In genomic region chr10:93261132-93261980, GRCm38 (mm10) we compare ENCODE assay signal across 8 mouse cellular contexts. TPM values are rescaled to one million over a fixed set of nuclear protein-coding genes. Genes with fewer than 3 reads are reported as not detected.
DNase-seq lines count a peak whose midpoint lies in the region; ATAC-seq lines count a peak whose summit lies in the region.

No protein-coding gene starts in this region.

- H3K36me3 ChIP-seq in intestine, embryonic 16.5 days (ENCODE audit: control insufficient read depth, insufficient read depth, low read length), result no peaks in the 10 kb centered on the region
- H3K36me3 ChIP-seq in lung, embryonic 16.5 days (ENCODE audit: control insufficient read depth, insufficient read depth, low read length), result peaks cover 13% of the 10 kb centered on the region; the same call in 1 of the 2 replicates

- H3K4me3 ChIP-seq in brown adipose tissue, adult 24 weeks (ENCODE audit: insufficient read depth, low read depth, low read length), result no peak overlapping the region
- no peak overlapping the region for H3K4me3 ChIP-seq in intestine, embryonic 16.5 days (ENCODE audit: low read length)
- no peak overlapping the region for H3K4me3 ChIP-seq in lung, embryonic 16.5 days (ENCODE audit: low read length)

- H3K4me1 ChIP-seq in brown adipose tissue, adult 24 weeks (ENCODE audit: control insufficient read depth, insufficient read depth, insufficient read length, low read length), result peaks cover 41% of the 10 kb centered on the region
- peaks cover 21% of the 10 kb centered on the region for H3K4me1 ChIP-seq in intestine, embryonic 16.5 days (ENCODE audit: control insufficient read depth, insufficient read depth, low read length)
- H3K4me1 ChIP-seq in lung, embryonic 16.5 days (replicated peaks; ENCODE audit: control insufficient read depth, insufficient read depth, low read length), result peaks cover 27% of the 10 kb centered on the region

- no peaks in the 10 kb centered on the region for H3K9me3 ChIP-seq in intestine, embryonic 16.5 days (ENCODE audit: control insufficient read depth, low read length)
- H3K9me3 ChIP-seq in lung, embryonic 16.5 days (ENCODE audit: control insufficient read depth, low read length), result no peaks in the 10 kb centered on the region

- ATAC-seq in intestine, embryonic 16.5 days, result peak; percentile 51
- ATAC-seq in lung, embryonic 16.5 days (ENCODE audit: low read depth), result peak; percentile 47

- no peak overlapping the region for H3K9ac ChIP-seq in intestine, embryonic 16.5 days (ENCODE audit: low read depth, low read length)
- H3K9ac ChIP-seq in lung, embryonic 16.5 days (ENCODE audit: low read length), result no peak overlapping the region

- DNase-seq in layer of hippocampus, adult 9-11 months, result peak; percentile 65
- no peak for DNase-seq in layer of hippocampus, postnatal 36 days
- peak; percentile 53 for DNase-seq in gastrocnemius, adult 18-20 months (ENCODE audit: low spot score)
- peak; percentile 78 to 83 for DNase-seq in right cerebral cortex, postnatal 10 days (ENCODE audit: low spot score in 2 of 2)
- DNase-seq in ovary, postnatal 14 days (ENCODE audit: low spot score), result no peak

- peak overlapping the region; percentile 35 for H3K4me2 ChIP-seq in intestine, embryonic 16.5 days (ENCODE audit: low read depth, low read length)
- peak overlapping the region; percentile 35 for H3K4me2 ChIP-seq in lung, embryonic 16.5 days (ENCODE audit: low read depth, low read length)

- no peaks in the 10 kb centered on the region for H3K27me3 ChIP-seq in intestine, embryonic 16.5 days (replicated peaks; ENCODE audit: control insufficient read depth, insufficient read depth, low read length)
- no peaks in the 10 kb centered on the region for H3K27me3 ChIP-seq in lung, embryonic 16.5 days (ENCODE audit: control insufficient read depth, insufficient read depth, low read depth, low read length)

- H3K27ac ChIP-seq in brown adipose tissue, adult 24 weeks (replicated peaks; ENCODE audit: low read depth, low read length), result peak overlapping the region; percentile 30
- H3K27ac ChIP-seq in intestine, embryonic 16.5 days (ENCODE audit: low read length), result 0 out of 2 replicates have a peak overlapping the region, but pooled peaks have one; percentile 6
- H3K27ac ChIP-seq in lung, embryonic 16.5 days (ENCODE audit: low read length), result peak overlapping the region; percentile 1; the same call in 1 of the 2 replicates

- 35% methylated on average over 16 of the region's 16 CpGs for WGBS in intestine, embryonic 16.5 days
- WGBS in lung, embryonic 16.5 days, result 25% methylated on average over 16 of the region's 16 CpGs

RNA-seq across cellular contexts. Expression of gene Elk3, which starts 49.6 kb away (rescaled TPM):
- total RNA-seq in layer of hippocampus, postnatal 36 days (2021), result 1 to 10 TPM; 7.4 to 8.9 TPM
- 8.0 and 14.4 TPM in 2 replicates for polyA plus RNA-seq in brown adipose tissue, adult 24 weeks (2012; ENCODE audit: insufficient read depth, insufficient read length, missing spikeins)
- 10 to 100 TPM in 1 of 2 experiments, 1 to 10 TPM in 1; 7.2 to 11.4 TPM for total RNA-seq in gastrocnemius, adult 18-20 months (2021)
- 14.6 and 18.0 TPM in 2 replicates for polyA plus RNA-seq in intestine, embryonic 16.5 days (2015; fragmentation: Nextera tagmentation; extraction: Ambion mirVana)
- polyA plus RNA-seq in lung, embryonic 16.5 days (2015; fragmentation: Nextera tagmentation; extraction: Ambion mirVana), result 44.9 and 48.0 TPM in 2 replicates

Comparison
In these comparisons a context has a peak if more than half of its experiments do, and no peak if none do; other contexts are left out.
1. DNase-seq: peak in layer of hippocampus, adult 9-11 months (single experiment), gastrocnemius, adult 18-20 months (single experiment) and right cerebral cortex, postnatal 10 days (2 of 2); none in layer of hippocampus, postnatal 36 days (0 of 2) and ovary, postnatal 14 days (single experiment).
2. Peak in every context shown above with its lines, with median percentiles within 50 percentile points of each other: H3K27ac ChIP-seq.